Mouse (Mus musculus) bone marrow, adult 2 months (tissue): ENCODE measurements at regions not wholly inside any gene's neighbourhood (a gene's known extent, or its start where the extent isn't known, plus 50 kb on each side); places are given as distances from the start of the nearest gene placed in this dataset.

Source experiments
- H3K27ac ChIP-seq: fragments of 200-500 bp; 2 replicates; pipeline ENCODE4 v1.5.1; 2012; ENCODE audit warnings: low read depth, mild to moderate bottlenecking, control low read depth, inconsistent platforms, low read length; ENCODE audit not compliant: control insufficient read depth, poor library complexity, insufficient read depth
- H3K4me1 ChIP-seq: fragments of 200-500 bp; 2 replicates; pipeline ENCODE4 v1.6.1; 2011; ENCODE audit warnings: low read length; ENCODE audit not compliant: control insufficient read depth, insufficient read depth
- H3K4me3 ChIP-seq: fragments of 200-500 bp; replicated peaks from 2 replicates; pipeline ENCODE3; 2011; ENCODE audit warnings: mild to moderate bottlenecking, low read depth, low read length, control low read depth; ENCODE audit not compliant: control insufficient read depth
- CTCF ChIP-seq: fragments of 200-500 bp; IDR thresholded peaks from 2 replicates; pipeline ENCODE4 v1.5.1; 2011; ENCODE audit warnings: low read length, control low read depth; ENCODE audit not compliant: control insufficient read depth, insufficient read depth
- POLR2A ChIP-seq: fragments of 200-500 bp; IDR thresholded peaks from 2 replicates; pipeline ENCODE4 v1.6.1; 2011; ENCODE audit warnings: low read depth, mild to moderate bottlenecking, control low read depth, low read length, borderline replicate concordance; ENCODE audit not compliant: control insufficient read depth
- WGBS: fragments of 180-500 bp; shearing (Covaris S2); methylation state at CpG from one replicate; pipeline ENCODE4 v1.1.7; 2018; 5-methylcytosine and 5-hydroxymethylcytosine counted together

DNA sequence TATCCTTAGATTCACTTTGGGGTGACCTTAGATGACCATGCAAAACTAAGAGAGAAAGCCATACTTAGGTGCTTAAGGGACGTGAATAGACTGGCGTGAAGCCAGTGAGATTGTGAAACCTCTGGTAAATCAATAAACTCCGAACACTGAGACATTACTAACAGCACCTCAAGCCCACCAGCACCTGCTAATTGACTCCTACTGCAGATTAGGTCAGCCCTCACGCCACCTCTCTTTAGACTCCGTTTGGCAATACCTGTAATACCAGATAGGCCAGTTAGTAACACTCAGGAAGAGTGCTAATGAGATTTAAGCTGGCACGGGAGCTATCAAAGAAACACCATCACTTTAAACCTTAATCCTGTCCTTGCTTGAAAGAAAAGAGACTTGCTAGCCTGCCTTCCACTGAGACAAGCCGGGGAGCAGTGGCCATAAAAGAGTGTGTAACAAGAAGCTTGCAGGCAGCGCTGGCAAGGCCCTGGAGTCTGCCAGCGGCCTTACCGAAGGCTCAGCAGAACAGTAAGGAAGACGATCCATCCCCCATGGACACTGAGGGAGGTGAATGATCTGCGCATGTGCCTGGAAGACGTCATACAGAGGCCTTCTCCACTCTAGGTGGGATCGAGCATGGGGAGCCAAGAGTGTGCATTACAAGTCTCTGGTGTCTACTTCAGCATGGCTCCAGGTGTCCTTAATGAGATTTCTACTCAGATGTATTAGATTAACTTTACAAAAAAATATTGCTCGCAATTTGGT lies 124.0 kb upstream of the Dyrk2 start:
- H3K4me1 ChIP-seq = no peaks in the 10 kb centered on the region
- TF ChIP-seq CTCF (no peak), POLR2A (no peak)
- no peak overlapping the region for H3K27ac ChIP-seq
- H3K4me3 ChIP-seq = no peak overlapping the region
- 83% methylated on average over 15 of the region's 15 CpGs for WGBS

DNA sequence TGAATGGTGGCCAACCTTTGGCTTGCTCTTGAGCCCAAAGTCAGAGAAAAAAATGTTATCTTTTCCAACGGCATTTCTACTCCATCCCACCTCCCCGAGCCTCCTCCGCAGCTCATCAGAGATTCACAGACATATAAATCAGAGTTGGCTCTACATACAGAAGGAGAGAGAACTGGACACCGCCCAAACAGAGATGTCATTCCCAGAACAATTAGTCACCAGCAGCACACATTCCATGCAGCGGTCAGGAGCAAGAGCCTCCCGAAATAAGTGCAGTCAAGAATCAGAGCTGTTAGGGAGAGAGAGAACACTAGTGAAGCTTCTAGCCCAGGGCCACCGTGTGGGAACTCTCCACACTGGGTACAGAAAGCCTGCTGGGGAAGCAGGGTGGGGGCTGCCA lies 121.2 kb upstream of the Dyrk2 start:
- no peak overlapping the region for H3K4me3 ChIP-seq
- H3K4me1 ChIP-seq = no peaks in the 10 kb centered on the region
- no peak overlapping the region for H3K27ac ChIP-seq
- TF ChIP-seq POLR2A (no peak), CTCF (no peak)
- 82% methylated on average over 7 of the region's 7 CpGs for WGBS

GRCm38 (mm10) chr10:118990500-118990899 lies 120.5 kb upstream of the Dyrk2 start:
- Histone ChIP-seq H3K27ac (no peak overlapping the region), H3K4me1 (no peaks in the 10 kb centered on the region), H3K4me3 (no peak overlapping the region)
- no peak for TF ChIP-seq CTCF
- TF ChIP-seq POLR2A = no peak
- WGBS = 81% methylated on average over 6 of the region's 6 CpGs

GRCm38 (mm10) chr10:118989812-118990211 lies 119.8 kb upstream of the Dyrk2 start:
- WGBS = 82% methylated on average over 10 of the region's 10 CpGs
- H3K27ac ChIP-seq = no peak overlapping the region
- H3K4me3 ChIP-seq = no peak overlapping the region
- TF ChIP-seq POLR2A = no peak
- no peak for TF ChIP-seq CTCF
- no peaks in the 10 kb centered on the region for H3K4me1 ChIP-seq

DNA sequence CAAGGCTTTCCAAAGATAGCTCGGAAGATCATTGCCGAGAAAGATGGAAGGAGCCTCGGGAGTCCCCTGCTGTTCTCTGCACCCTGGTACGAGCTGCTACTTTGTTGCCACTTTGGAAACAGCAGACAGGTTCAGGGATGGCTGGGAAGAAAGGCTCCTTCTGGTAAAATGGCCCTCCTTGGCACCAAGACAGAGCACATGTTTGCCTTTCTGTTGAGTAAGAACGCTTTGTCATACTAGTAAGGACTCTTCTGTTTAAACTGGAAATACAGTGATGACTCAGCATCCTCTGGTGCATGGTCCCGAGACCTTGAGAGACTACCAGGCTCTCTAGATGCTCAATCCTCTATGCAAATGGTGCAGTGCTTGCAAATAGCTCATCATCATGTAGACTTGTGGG lies 118.2 kb upstream of the Dyrk2 start:
- Histone ChIP-seq H3K27ac (no peak overlapping the region), H3K4me3 (no peak overlapping the region), H3K4me1 (no peaks in the 10 kb centered on the region)
- TF ChIP-seq POLR2A (no peak), CTCF (no peak)
- 72% methylated on average over 6 of the region's 6 CpGs for WGBS

DNA sequence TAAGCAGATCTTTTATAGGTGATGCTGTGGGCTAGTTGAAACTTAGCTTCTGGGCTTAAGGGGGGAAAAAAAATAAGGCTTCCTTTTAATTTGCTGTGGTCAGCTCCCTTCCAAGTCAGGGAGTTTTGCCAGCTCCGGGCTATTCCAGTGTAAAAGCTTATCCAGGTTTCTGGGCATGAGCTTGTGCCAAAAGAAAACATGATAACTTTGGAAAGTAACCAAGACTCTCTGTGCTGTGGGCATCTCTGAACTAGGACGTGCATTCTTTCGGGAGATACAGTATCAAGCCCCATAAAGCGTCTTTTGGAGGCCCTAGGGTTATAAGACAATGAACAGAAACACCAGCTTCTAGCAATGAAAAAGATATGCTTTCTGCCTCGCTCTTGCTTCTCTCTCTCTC lies 114.6 kb upstream of the Dyrk2 start:
- TF ChIP-seq CTCF (no peak), POLR2A (no peak)
- WGBS = 83% methylated on average over 5 of the region's 5 CpGs
- no peaks in the 10 kb centered on the region; the same call in 1 of the 2 replicates for H3K4me1 ChIP-seq
- no peak overlapping the region for H3K27ac ChIP-seq
- no peak overlapping the region for H3K4me3 ChIP-seq

GRCm38 (mm10) chr10:118981446-118981845 lies 111.4 kb upstream of the Dyrk2 start:
- H3K4me1 ChIP-seq = no peaks in the 10 kb centered on the region; the same call in 1 of the 2 replicates
- H3K27ac ChIP-seq = no peak overlapping the region
- TF ChIP-seq POLR2A (no peak), CTCF (no peak)
- H3K4me3 ChIP-seq = no peak overlapping the region
- 23% methylated on average over 5 of the region's 5 CpGs for WGBS

DNA sequence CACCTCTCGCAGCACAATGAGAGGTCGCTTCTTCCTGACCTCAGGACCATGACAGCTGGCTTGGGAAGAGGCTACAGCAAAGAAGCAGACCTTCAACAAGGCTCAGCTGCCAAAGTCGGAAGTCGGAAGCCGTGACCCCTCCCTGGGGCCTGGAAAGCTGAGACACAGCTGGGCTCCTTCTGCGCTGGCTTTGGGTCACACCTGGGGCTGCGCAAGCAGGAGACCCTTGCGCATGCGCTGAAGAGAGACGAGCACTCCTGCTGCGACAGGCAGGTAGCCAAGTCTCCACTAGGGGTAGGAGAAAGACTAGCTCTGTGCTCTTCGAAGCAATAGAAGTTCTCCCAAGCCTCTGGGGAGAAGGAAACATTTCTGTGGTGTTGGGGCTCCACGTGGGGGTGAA lies 109.3 kb upstream of the Dyrk2 start:
- no peak overlapping the region for H3K4me3 ChIP-seq
- 74% methylated on average over 13 of the region's 13 CpGs for WGBS

More for the DNA sequence above, 109.3 kb upstream of the Dyrk2 start:
- H3K4me1 ChIP-seq = no peaks in the 10 kb centered on the region; the same call in 1 of the 2 replicates
- no peak for TF ChIP-seq POLR2A
- TF ChIP-seq CTCF = no peak
- H3K27ac ChIP-seq = no peak overlapping the region
